Comparison of ENCODE assay signal across 13 mouse cellular contexts in genomic region chr1:157758337-157758736, GRCm38 (mm10).
DNase-seq lines count a peak whose midpoint lies in the region; TF ChIP-seq lines count a peak whose summit lies in the region.
"Had no signal": no experiment of that assay in that cellular context is flagged by ENCODE, and none has a peak within 500 bp of the region (broad histone marks: within the 10 kb centered on the region; RNA-seq: fewer than 3 reads in every experiment).

No protein-coding gene starts in this region.

- H3K9ac ChIP-seq in heart, adult 2 months (ENCODE audit: low read depth, low read length), result no peak overlapping the region
- H3K9ac ChIP-seq: midbrain, embryonic 15.5 days; neural tube, embryonic 12.5 days had no signal

- TF ChIP-seq CTCF in heart, adult 2 months (IDR thresholded peaks at IDR 0.05), result 0 out of 2 replicates have a peak, but pooled peaks have one; percentile 29
- TF ChIP-seq CTCF in left cerebral cortex, adult 2 months (IDR thresholded peaks at IDR 0.05), result peak; percentile 32

- no peak for TF ChIP-seq POLR2A in heart, adult 2 months (IDR thresholded peaks at IDR 0.05; ENCODE audit: insufficient read depth, low read depth, low read length)

- H3K27ac ChIP-seq in heart, adult 2 months, result no peak overlapping the region
- H3K27ac ChIP-seq in left cerebral cortex, adult 2 months, result no peak overlapping the region
- H3K27ac ChIP-seq: limb, embryonic 10.5 days; midbrain, embryonic 15.5 days; neural tube, embryonic 12.5 days had no signal

- 100% methylated on average over 1 of the region's 1 CpGs for WGBS in heart, adult 2 months

- H3K4me1 ChIP-seq in heart, adult 2 months (ENCODE audit: control insufficient read depth, insufficient read depth, low read length), result no peaks in the 10 kb centered on the region
- H3K4me1 ChIP-seq: midbrain, embryonic 15.5 days; neural tube, embryonic 12.5 days had no signal

- no peaks in the 10 kb centered on the region for H3K36me3 ChIP-seq in heart, adult 2 months (ENCODE audit: control insufficient read depth, insufficient read depth, low read length)
- H3K36me3 ChIP-seq: limb, embryonic 10.5 days; midbrain, embryonic 15.5 days; neural tube, embryonic 12.5 days had no signal

- no peaks in the 10 kb centered on the region for H3K79me2 ChIP-seq in heart, adult 2 months (replicated peaks; ENCODE audit: control insufficient read depth, insufficient read depth, low read length)

- no peaks in the 10 kb centered on the region for H3K27me3 ChIP-seq in heart, adult 2 months (ENCODE audit: control insufficient read depth, insufficient read depth, low read length)
- H3K27me3 ChIP-seq: midbrain, embryonic 15.5 days; neural tube, embryonic 12.5 days had no signal

- no peak for TF ChIP-seq EP300 in heart, adult 2 months (IDR thresholded peaks at IDR 0.05; ENCODE audit: insufficient read depth, low read depth, low read length)

- intact Hi-C loops in heart, adult 2 months (cut with DNase I), result no loop called here
- intact Hi-C loops in heart, postnatal 14 days (cut with DNase I), result no loop called here
- intact Hi-C loops in left cerebral cortex, adult 2 months (cut with DNase I), result no loop called here

- DNase-seq in heart, adult 2 months, result no peak
- no peak for DNase-seq in heart, postnatal 14 days
- DNase-seq in left cerebral cortex, adult 2 months (ENCODE audit: extremely low spot score in 1 of 2, low spot score in 2 of 2), result no peak
- no peak for DNase-seq in left cerebral cortex, adult 8-10 months (ENCODE audit: low spot score in 2 of 2)
- DNase-seq in 416B (ENCODE audit: low read depth), result peak; percentile 5
- DNase-seq in NIH3T3 (ENCODE audit: low read depth), result peak; percentile 11
- no peak for DNase-seq in layer of hippocampus, postnatal 10 days (ENCODE audit: low spot score in 2 of 2)
- DNase-seq: adrenal gland, adult 8-10 months; cerebellum, adult 9-11 months; thymus, postnatal 36 days had no signal

- no peak overlapping the region for H3K4me3 ChIP-seq in heart, adult 2 months
- no peak overlapping the region for H3K4me3 ChIP-seq in left cerebral cortex, adult 2 months
- H3K4me3 ChIP-seq: limb, embryonic 10.5 days; midbrain, embryonic 15.5 days; neural tube, embryonic 12.5 days had no signal

Comparison
In these comparisons a context has a peak if more than half of its experiments do, and no peak if none do; other contexts are left out.
1. DNase-seq: peak in 416B (single experiment) and NIH3T3 (single experiment); none in heart, adult 2 months (0 of 2), heart, postnatal 14 days (0 of 2), left cerebral cortex, adult 2 months (0 of 2), left cerebral cortex, adult 8-10 months (0 of 2) and layer of hippocampus, postnatal 10 days (0 of 2).